Mouse (Mus musculus) adrenal gland, adult 18-20 months (tissue): ENCODE measurements at regions not wholly inside any gene's neighbourhood (a gene's known extent, or its start where the extent isn't known, plus 50 kb on each side); places are given as distances from the start of the nearest gene placed in this dataset.

Source experiments
- DNase-seq, 2 experiments: peaks; one replicate each; pipeline ENCODE4 v3.0.0; 2021 to 2022; ENCODE audit warnings: low spot score in 2 of 2

GRCm38 (mm10) chr1:43633246-43633645 is 97.2 kb upstream of the 1500015O10Rik start:
- no peak for DNase-seq

GRCm38 (mm10) chr1:43635718-43636117 is 94.7 kb upstream of the 1500015O10Rik start:
- DNase-seq = peak in 1 of 2 experiments; percentile 8

GRCm38 (mm10) chr1:43637956-43638355 is 92.4 kb upstream of the 1500015O10Rik start:
- DNase-seq = no peak

GRCm38 (mm10) chr1:43672031-43672430 is 58.4 kb upstream of the 1500015O10Rik start:
- no peak for DNase-seq
